Mouse (Mus musculus): ENCODE measurements at regions not wholly inside any gene's neighbourhood (a gene's known extent, or its start where the extent isn't known, plus 50 kb on each side); places are given as distances from the start of the nearest gene placed in this dataset.

GRCm38 (mm10) chr8:112219656-112220055 is 204.8 kb upstream of the Gm6793 start:
- no peak for DNase-seq (ENCODE audit: low spot score in 2 of 2)

GRCm38 (mm10) chr8:112212170-112212569 is 197.3 kb upstream of the Gm6793 start:
- DNase-seq (ENCODE audit: low spot score in 2 of 2): peak in 1 of 2 experiments; percentile 10

- DNase-seq (ENCODE audit: low spot score in 2 of 2): no peak
Observed at GRCm38 (mm10) chr8:112196423-112196822, 181.6 kb upstream of the Gm6793 start.

GRCm38 (mm10) chr8:112195880-112196279 is 181.0 kb upstream of the Gm6793 start:
- no peak for DNase-seq (ENCODE audit: low spot score in 2 of 2)

GRCm38 (mm10) chr8:112191846-112192245 is 177.0 kb upstream of the Gm6793 start:
- peak in 1 of 2 experiments; percentile 43 for DNase-seq (ENCODE audit: low spot score in 2 of 2)

GRCm38 (mm10) chr8:112189698-112190097 is 174.9 kb upstream of the Gm6793 start:
- DNase-seq (ENCODE audit: low spot score in 2 of 2): no peak

- no peak for DNase-seq (ENCODE audit: low spot score in 2 of 2)
Observed at GRCm38 (mm10) chr8:112170184-112170583, 155.3 kb upstream of the Gm6793 start.

GRCm38 (mm10) chr8:112156656-112157055 is 141.8 kb upstream of the Gm6793 start:
- no peak for DNase-seq (ENCODE audit: low spot score in 2 of 2)

- DNase-seq (ENCODE audit: low spot score in 2 of 2): no peak
Observed at GRCm38 (mm10) chr8:112138924-112139323, 124.1 kb upstream of the Gm6793 start.

- no peak for DNase-seq (ENCODE audit: low spot score in 2 of 2)
Observed at GRCm38 (mm10) chr8:112130196-112130595, 115.4 kb upstream of the Gm6793 start.

GRCm38 (mm10) chr8:112128833-112129518 is 114.1 kb upstream of the Gm6793 start:
- DNase-seq (ENCODE audit: low spot score in 2 of 2): no peak

GRCm38 (mm10) chr8:112111950-112112349 is 97.1 kb upstream of the Gm6793 start:
- no peak for DNase-seq (ENCODE audit: low spot score in 2 of 2)

GRCm38 (mm10) chr8:112097883-112098635 is 83.2 kb upstream of the Gm6793 start:
- peak; percentile 13 to 33 for DNase-seq (ENCODE audit: low spot score in 2 of 2)

GRCm38 (mm10) chr8:112094881-112095280 is 80.0 kb upstream of the Gm6793 start:
- no peak for DNase-seq (ENCODE audit: low spot score in 2 of 2)

GRCm38 (mm10) chr8:112093554-112093953 is 78.7 kb upstream of the Gm6793 start:
- no peak for DNase-seq (ENCODE audit: low spot score in 2 of 2)

- DNase-seq (ENCODE audit: low spot score in 2 of 2): no peak
Observed at GRCm38 (mm10) chr8:112092831-112093230, 78.0 kb upstream of the Gm6793 start.

GRCm38 (mm10) chr8:112078621-112079020 is 63.8 kb upstream of the Gm6793 start:
- no peak for DNase-seq (ENCODE audit: low spot score in 2 of 2)

- peak; percentile 10 to 24 for DNase-seq (ENCODE audit: low spot score in 2 of 2)
Observed at GRCm38 (mm10) chr8:112072205-112072604, 57.4 kb upstream of the Gm6793 start.

- DNase-seq (ENCODE audit: low spot score in 2 of 2): peak in 1 of 2 experiments; percentile 22
Observed at GRCm38 (mm10) chr8:112070251-112070650, 55.4 kb upstream of the Gm6793 start.

All from left cerebral cortex, adult 8-10 months (tissue).